Mouse (Mus musculus): Measurements from ENCODE around the gene Ihh. TPM values are rescaled to one million over a fixed set of nuclear protein-coding genes. Genes with fewer than 3 reads are reported as not detected.

Gene Ihh
- total and polyA plus RNA-seq, 2 experiments from 2014 or later: 0.19 to 0.29 TPM

DNA sequence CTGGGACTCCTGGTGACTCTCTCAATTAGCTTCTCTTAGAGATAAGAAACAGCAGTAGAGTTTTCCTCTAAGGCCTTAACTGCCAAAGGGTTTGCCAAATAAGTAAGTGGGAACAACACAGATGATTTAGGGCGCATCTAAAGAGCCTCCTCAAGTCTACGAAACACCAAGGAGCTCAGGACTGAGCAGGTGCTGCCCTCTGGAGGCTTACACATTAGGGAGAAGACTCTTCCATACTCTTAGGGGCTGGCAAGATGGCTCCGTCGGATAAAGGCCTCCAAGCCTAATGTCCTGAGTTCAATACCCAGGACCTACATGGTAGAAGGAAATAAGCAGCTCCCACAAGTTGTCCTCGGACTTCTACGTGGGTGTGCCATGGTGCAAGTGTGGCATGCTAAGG, 22.1 kb upstream of the Ihh start:
- Histone ChIP-seq H3K4me1 (ENCODE audit: insufficient read depth) (no peaks in the 10 kb centered on the region), H3K27ac (ENCODE audit: low read depth, low read length) (no peak overlapping the region), H3K4me2 (ENCODE audit: low read depth) (no peak overlapping the region), H3K36me3 (ENCODE audit: insufficient read depth) (no peaks in the 10 kb centered on the region), H3K9ac (no peak overlapping the region), H3K4me3 (ENCODE audit: low read depth, low read length) (no peak overlapping the region), H3K9me3 (ENCODE audit: low read length) (no peaks in the 10 kb centered on the region), H3K27me3 (ENCODE audit: insufficient read depth, low read length) (no peaks in the 10 kb centered on the region)
- DNase-seq (no peak), ATAC-seq (no peak)
- WGBS: 81% methylated on average over 6 of the region's 6 CpGs
- no peak for TF ChIP-seq CTCF (IDR thresholded peaks at IDR 0.05; ENCODE audit: low read depth)

DNA sequence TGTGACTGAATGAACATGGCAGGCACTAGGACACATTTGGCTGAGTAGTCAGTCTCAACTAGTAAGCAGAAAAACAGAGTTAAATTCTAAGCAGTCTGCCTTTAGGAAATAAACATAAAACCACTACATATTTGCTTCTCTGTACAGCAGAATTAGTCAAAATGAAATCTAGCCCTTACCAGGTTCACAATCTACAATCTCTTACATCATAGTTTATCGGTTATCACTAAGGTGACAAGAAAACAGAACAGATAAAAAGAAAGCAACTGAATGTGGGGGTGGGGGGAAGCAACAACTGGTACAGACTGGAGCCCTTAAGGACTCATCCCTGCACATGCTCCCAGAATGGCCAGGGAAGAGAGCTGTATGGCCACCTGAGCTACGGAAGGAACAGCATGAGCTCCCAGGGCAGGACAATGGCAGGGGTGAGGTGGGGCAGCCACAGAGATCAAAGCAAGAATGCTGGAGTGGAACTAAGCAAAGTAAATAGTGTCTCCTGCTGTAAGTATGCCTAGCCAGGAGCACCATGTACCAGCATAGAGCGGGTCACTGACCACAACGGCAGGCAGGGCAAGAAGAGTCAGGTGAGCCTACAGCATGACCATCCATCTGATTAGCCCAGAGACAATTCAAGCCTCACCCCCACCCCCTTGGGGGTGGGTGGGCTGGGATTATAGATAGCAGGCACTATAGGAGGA, 20.0 kb upstream of the Ihh start:
- Histone ChIP-seq H3K4me3 (ENCODE audit: low read depth, low read length) (no peak overlapping the region), H3K27ac (ENCODE audit: low read depth, low read length) (no peak overlapping the region), H3K4me2 (ENCODE audit: low read depth) (no peak overlapping the region), H3K4me1 (ENCODE audit: insufficient read depth) (no peaks in the 10 kb centered on the region), H3K36me3 (ENCODE audit: insufficient read depth) (no peaks in the 10 kb centered on the region), H3K27me3 (ENCODE audit: insufficient read depth, low read length) (no peaks in the 10 kb centered on the region), H3K9ac (no peak overlapping the region), H3K9me3 (ENCODE audit: low read length) (no peaks in the 10 kb centered on the region)
- DNase-seq (no peak), ATAC-seq (no peak)
- WGBS: 67% methylated on average over 4 of the region's 4 CpGs
- no peak for TF ChIP-seq CTCF (IDR thresholded peaks at IDR 0.05; ENCODE audit: low read depth)

DNA sequence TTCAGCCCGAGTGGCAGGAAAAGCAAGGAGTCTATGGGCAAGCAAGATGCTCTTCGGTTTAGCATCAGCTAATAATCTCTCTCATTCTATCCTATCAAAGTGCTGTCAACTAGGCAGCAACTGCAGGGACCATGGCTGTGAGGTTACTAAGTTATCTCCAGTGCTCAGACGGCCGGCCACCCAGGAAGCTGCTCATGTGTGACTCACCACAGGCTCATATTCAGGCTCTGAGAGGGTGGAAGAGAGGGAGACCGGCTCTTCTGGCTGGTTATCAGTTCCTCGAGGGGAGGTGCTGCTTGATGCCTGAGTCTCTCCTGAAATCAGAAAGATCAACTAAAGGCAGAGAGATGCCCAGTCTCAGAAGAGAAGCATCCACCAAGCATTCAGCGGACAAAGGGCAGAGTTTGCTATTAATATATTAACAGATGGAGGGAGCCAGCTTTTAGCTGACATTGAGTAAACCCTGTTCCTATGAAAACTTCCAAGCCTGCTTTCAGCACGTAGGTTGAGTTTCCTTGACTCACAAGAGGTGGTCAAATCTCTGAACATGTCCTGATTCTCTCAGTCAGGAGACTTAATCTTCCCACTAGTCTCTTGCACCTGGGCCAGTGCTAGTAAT, 16.6 kb upstream of the Ihh start:
- no peaks in the 10 kb centered on the region for H3K36me3 ChIP-seq (ENCODE audit: insufficient read depth)
- H3K27me3 ChIP-seq (ENCODE audit: insufficient read depth, low read length): no peaks in the 10 kb centered on the region
- no peak overlapping the region for H3K4me2 ChIP-seq (ENCODE audit: low read depth)
- H3K9me3 ChIP-seq (ENCODE audit: low read length): no peaks in the 10 kb centered on the region
- TF ChIP-seq CTCF (IDR thresholded peaks at IDR 0.05; ENCODE audit: low read depth): no peak
- ATAC-seq: no peak
- H3K27ac ChIP-seq (ENCODE audit: low read depth, low read length): no peak overlapping the region
- WGBS: 84% methylated on average over 8 of the region's 8 CpGs
- H3K4me1 ChIP-seq (ENCODE audit: insufficient read depth): no peaks in the 10 kb centered on the region
- DNase-seq: no peak
- H3K4me3 ChIP-seq (ENCODE audit: low read depth, low read length): no peak overlapping the region
- no peak overlapping the region for H3K9ac ChIP-seq

DNA sequence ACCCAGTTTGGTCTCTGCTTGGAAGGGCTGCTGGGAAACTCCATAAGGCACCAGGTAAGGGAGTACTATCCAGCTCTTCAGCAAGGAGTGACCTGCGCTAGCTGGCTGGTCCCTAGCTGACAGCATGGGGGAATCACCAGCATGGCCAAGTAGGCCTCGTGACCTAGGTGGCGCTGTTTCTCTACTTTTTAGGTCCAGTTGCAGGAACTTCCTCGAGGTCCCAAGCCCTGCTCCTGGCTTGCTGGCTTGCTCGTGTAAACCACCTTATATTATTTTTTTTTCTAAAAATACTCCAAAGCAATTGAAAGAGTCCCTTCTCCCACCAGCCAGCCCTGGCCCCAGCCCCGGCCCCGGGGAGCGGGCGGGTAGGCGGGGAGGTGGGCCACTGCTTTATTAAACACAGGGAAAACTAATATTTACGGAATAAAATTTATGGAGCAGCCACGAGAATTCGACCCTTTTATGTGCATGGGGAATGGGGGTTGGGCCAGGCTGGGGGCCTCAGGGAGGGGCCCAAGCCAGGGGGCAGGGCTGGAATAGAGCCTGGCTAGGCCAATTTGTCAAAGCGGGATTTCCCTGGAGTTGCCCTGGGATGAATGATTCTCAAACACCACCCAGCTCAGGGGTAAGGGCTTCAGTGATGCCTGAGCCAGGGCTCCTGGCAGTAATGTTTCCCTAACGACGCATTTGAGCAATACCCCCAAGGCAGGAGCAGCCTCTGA, 13.2 kb upstream of the Ihh start:
- WGBS: 18% methylated on average over 16 of the region's 16 CpGs
- H3K27ac ChIP-seq (ENCODE audit: low read depth, low read length): no peak overlapping the region
- H3K27me3 ChIP-seq (ENCODE audit: insufficient read depth, low read length): no peaks in the 10 kb centered on the region
- H3K4me2 ChIP-seq (ENCODE audit: low read depth): peak overlapping the region; percentile 21; the same call in 1 of the 2 replicates
- no peaks in the 10 kb centered on the region for H3K9me3 ChIP-seq (ENCODE audit: low read length)
- H3K36me3 ChIP-seq (ENCODE audit: insufficient read depth): no peaks in the 10 kb centered on the region
- ATAC-seq: 0 out of 2 replicates have a peak, but pooled peaks have one; percentile 45
- no peak overlapping the region for H3K4me3 ChIP-seq (ENCODE audit: low read depth, low read length)
- DNase-seq: peak; percentile 65
- TF ChIP-seq CTCF (IDR thresholded peaks at IDR 0.05; ENCODE audit: low read depth): peak; percentile 71
- H3K9ac ChIP-seq: no peak overlapping the region
- no peaks in the 10 kb centered on the region for H3K4me1 ChIP-seq (ENCODE audit: insufficient read depth)

- TF ChIP-seq CTCF (IDR thresholded peaks at IDR 0.05; ENCODE audit: low read depth): no peak
Observed at GRCm38 (mm10) chr1:74962853-74963227, 11.4 kb upstream of the Ihh start.

DNA sequence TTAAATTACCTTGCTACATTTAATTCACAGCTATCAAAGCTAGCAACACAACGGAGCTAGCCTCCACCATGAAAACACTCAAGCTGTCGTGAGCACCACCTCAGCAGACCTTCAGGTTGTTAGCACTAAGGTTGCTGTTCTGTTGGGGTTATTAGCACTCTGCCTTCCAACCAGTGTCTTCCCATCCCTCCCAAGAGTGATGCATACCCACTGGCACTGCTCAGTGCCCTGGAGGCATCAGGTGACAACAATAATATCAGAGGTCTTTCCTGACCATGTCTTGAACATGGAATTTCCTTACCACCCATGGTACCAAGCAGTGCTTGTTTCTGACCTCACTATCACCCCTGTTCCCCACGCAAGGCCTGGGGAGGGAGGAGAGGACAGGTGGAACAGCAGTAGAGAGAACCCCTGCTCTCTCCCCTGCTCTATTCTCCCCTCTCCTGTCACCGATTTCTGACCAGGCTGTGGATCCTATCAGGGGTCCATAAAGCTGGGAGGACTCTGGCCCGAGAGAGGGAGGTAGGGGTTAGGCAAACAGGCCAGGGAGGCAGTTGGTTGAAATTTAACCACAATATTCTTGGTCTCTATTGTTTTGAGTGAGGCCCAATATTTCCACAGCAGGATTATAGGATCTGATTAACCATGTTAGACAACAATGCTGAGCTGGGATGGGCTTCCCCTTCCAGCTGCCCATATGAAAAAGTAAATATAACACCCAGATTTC, 10.8 kb upstream of the Ihh start:
- no peak for ATAC-seq
- Histone ChIP-seq H3K36me3 (ENCODE audit: insufficient read depth) (no peaks in the 10 kb centered on the region), H3K9ac (no peak overlapping the region), H3K9me3 (ENCODE audit: low read length) (no peaks in the 10 kb centered on the region), H3K27me3 (ENCODE audit: insufficient read depth, low read length) (peaks cover 5% of the 10 kb centered on the region; the same call in 1 of the 2 replicates), H3K27ac (ENCODE audit: low read depth, low read length) (no peak overlapping the region), H3K4me1 (ENCODE audit: insufficient read depth) (no peaks in the 10 kb centered on the region), H3K4me2 (ENCODE audit: low read depth) (no peak overlapping the region), H3K4me3 (ENCODE audit: low read depth, low read length) (no peak overlapping the region)
- no peak for TF ChIP-seq CTCF (IDR thresholded peaks at IDR 0.05; ENCODE audit: low read depth)
- no peak for DNase-seq
- 79% methylated on average over 5 of the region's 5 CpGs for WGBS

More at GRCm38 (mm10) chr1:74962853-74963227, 11.4 kb upstream of the Ihh start:
- ATAC-seq: no peak
- WGBS: 94% methylated on average over 5 of the region's 5 CpGs
- DNase-seq: no peak
- H3K9ac ChIP-seq: no peak overlapping the region
- no peaks in the 10 kb centered on the region for H3K36me3 ChIP-seq (ENCODE audit: insufficient read depth)
- H3K9me3 ChIP-seq (ENCODE audit: low read length): no peaks in the 10 kb centered on the region
- H3K4me2 ChIP-seq (ENCODE audit: low read depth): no peak overlapping the region
- H3K27me3 ChIP-seq (ENCODE audit: insufficient read depth, low read length): peaks cover 5% of the 10 kb centered on the region; the same call in 1 of the 2 replicates
- no peak overlapping the region for H3K27ac ChIP-seq (ENCODE audit: low read depth, low read length)
- H3K4me3 ChIP-seq (ENCODE audit: low read depth, low read length): no peak overlapping the region
- no peaks in the 10 kb centered on the region for H3K4me1 ChIP-seq (ENCODE audit: insufficient read depth)

All from forebrain, postnatal 0 days (tissue).